Mouse (Mus musculus): ENCODE measurements at regions not wholly inside any gene's neighbourhood (a gene's known extent, or its start where the extent isn't known, plus 50 kb on each side); places are given as distances from the start of the nearest gene placed in this dataset.
A peak's percentile ranks its signal among the peaks of the same experiment; 100 is the strongest.

DNA sequence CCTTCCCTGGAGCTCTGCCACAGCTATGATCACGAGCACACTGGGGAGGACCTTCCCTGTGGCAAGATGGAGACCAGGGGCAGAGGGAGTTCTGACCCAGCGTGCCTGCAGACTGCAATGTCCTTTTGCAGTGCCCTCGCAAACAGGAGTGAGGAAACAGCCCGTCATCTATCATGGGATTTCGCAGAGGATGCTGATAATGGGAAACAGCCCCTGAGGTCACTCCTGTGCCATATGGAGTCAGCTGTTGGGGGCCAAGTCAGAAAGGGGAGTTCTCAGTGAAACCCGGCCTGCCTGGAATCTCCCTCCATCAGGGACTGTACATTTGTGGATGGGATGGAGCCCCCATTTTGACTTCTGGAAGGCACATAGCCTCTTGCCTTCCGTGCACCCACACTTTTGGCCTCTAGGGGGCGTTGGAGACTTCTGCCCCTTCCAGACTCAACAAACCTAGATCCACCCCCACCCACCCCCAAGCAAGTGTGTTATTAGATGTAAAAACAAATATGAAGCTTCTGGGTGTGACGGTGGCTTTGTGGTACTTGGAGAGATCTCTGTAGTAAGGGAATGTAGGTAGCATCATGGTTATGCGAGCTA lies 98.1 kb downstream of the Kdr start:
- DNase-seq (ENCODE audit: low read depth), result no peak
- TF ChIP-seq POLR2A (IDR thresholded peaks at IDR 0.05; ENCODE audit: borderline replicate concordance, extremely low read depth, insufficient read depth, insufficient read length, poor library complexity, severe bottlenecking) (no peak), CTCF (IDR thresholded peaks at IDR 0.05; ENCODE audit: borderline replicate concordance, extremely low read depth, insufficient read depth, insufficient read length) (0 out of 2 replicates have a peak, but pooled peaks have one; percentile 12)

DNA sequence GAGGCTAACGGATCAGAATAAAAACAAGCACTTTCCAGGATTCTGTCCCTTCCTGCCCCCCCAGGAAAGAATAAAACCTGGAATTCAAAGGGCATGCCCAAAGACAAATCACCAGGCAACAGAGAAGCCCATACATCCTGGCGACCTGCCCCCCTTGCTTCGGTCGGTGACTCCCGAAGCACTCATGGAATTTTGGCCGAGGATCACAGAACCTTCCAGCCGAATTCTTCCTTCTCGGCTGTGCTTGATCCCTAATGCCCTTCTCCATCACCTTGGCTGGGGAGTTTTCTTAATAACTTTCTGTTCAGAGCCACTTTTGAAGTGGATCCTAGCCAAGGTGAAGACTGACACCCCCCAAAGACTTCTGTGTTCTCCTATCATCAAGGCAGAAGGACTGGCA lies 99.9 kb downstream of the Kdr start:
- TF ChIP-seq CTCF (IDR thresholded peaks at IDR 0.05; ENCODE audit: borderline replicate concordance, extremely low read depth, insufficient read depth, insufficient read length) (no peak), POLR2A (IDR thresholded peaks at IDR 0.05; ENCODE audit: borderline replicate concordance, extremely low read depth, insufficient read depth, insufficient read length, poor library complexity, severe bottlenecking) (no peak)
- DNase-seq (ENCODE audit: low read depth), result peak; percentile 48

GRCm38 (mm10) chr5:75877609-75877971 lies 100.7 kb downstream of the Kdr start:
- DNase-seq (ENCODE audit: low read depth), result no peak
- no peak for TF ChIP-seq POLR2A (IDR thresholded peaks at IDR 0.05; ENCODE audit: borderline replicate concordance, extremely low read depth, insufficient read depth, insufficient read length, poor library complexity, severe bottlenecking)
- no peak for TF ChIP-seq CTCF (IDR thresholded peaks at IDR 0.05; ENCODE audit: borderline replicate concordance, extremely low read depth, insufficient read depth, insufficient read length)

GRCm38 (mm10) chr5:75876871-75877608 lies 101.2 kb downstream of the Kdr start:
- no peak for DNase-seq (ENCODE audit: low read depth)
- TF ChIP-seq POLR2A (IDR thresholded peaks at IDR 0.05; ENCODE audit: borderline replicate concordance, extremely low read depth, insufficient read depth, insufficient read length, poor library complexity, severe bottlenecking) (no peak), CTCF (IDR thresholded peaks at IDR 0.05; ENCODE audit: borderline replicate concordance, extremely low read depth, insufficient read depth, insufficient read length) (no peak)

DNA sequence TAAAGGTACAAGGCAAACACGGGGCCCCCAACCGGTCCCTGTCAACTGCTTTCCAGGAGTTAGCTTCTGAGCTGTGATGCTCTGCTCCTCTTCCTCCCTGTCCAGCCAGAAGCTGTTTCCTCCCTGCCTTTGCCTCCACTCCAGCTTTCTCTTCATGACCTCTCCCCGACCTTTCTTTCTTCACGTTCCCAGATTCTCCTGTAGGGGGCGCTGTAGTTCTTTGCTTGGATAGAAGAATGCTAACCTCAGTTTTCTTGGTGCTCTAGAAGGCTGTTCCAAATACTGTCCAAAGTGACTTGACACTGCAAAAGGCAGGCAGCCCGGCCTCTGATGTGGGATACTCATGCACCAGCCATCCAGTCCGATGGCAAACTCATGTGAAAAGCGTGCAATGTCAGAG lies 107.1 kb downstream of the Kdr start:
- peak; percentile 72 for DNase-seq (ENCODE audit: low read depth)
- no peak for TF ChIP-seq POLR2A (IDR thresholded peaks at IDR 0.05; ENCODE audit: borderline replicate concordance, extremely low read depth, insufficient read depth, insufficient read length, poor library complexity, severe bottlenecking)
- peak; percentile 71; the same call in 1 of the 2 replicates for TF ChIP-seq CTCF (IDR thresholded peaks at IDR 0.05; ENCODE audit: borderline replicate concordance, extremely low read depth, insufficient read depth, insufficient read length)

DNA sequence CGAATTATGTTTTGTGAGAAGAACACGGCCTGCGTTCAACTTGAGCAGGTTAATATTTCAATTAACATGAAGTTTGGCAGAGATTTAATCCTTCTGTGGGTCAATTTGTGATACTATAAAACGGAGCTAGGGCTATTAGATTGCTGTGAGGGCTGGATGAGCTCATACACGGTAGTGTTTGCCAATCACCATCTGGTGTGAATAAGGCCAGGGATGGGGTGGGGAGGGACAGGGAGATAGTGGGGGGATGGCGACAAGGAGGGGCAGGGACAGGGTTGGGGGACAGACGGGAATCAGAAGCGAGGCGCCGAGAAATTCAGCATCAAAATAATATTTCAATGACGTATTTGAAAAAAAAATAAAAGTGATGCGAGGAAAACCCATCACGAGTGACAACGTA lies 107.6 kb downstream of the Kdr start:
- TF ChIP-seq POLR2A (IDR thresholded peaks at IDR 0.05; ENCODE audit: borderline replicate concordance, extremely low read depth, insufficient read depth, insufficient read length, poor library complexity, severe bottlenecking) (no peak), CTCF (IDR thresholded peaks at IDR 0.05; ENCODE audit: borderline replicate concordance, extremely low read depth, insufficient read depth, insufficient read length) (no peak)

DNA sequence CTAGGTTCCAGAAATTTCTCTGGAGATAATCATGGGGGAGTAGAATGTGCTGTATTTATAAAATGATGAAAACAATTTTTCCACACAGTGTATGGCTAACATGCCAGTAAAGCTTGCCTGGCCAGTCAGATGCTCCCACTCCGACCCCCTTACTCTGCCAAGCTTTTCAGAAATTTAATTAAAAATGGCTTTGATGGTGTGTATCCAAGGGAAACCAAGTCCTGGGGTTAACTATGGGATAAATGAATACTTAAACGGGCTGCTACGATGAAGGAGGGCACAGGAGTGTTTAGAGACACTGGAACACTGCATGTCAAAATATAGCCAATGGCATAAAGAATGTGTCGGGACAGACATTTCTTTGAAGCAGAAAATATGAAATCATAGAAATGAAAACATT lies 108.7 kb downstream of the Kdr start:
- no peak for TF ChIP-seq CTCF (IDR thresholded peaks at IDR 0.05; ENCODE audit: borderline replicate concordance, extremely low read depth, insufficient read depth, insufficient read length)
- no peak for TF ChIP-seq POLR2A (IDR thresholded peaks at IDR 0.05; ENCODE audit: borderline replicate concordance, extremely low read depth, insufficient read depth, insufficient read length, poor library complexity, severe bottlenecking)
- DNase-seq (ENCODE audit: low read depth), result peak; percentile 61

More for the DNA sequence above, 107.6 kb downstream of the Kdr start:
- DNase-seq (ENCODE audit: low read depth), result peak; percentile 56

DNA sequence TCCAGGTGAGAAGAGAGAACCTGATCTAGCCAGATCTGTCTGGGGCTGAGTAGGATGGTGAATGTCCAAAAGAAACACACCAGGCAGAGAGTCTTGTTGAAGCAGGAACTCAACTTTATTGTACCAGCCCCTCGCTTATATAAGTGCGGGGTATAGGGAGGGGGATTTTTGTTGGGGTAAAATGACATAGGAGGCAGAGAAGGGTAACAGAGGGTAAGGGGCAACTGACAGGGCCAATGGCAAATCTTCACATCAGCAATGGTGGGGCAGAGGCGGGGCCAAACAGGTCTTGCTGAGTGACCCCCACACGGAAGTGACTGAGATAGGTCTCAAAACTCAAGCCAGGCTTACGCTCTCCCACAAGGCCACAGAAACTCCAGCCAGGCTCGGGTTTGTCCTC lies 113.2 kb downstream of the Kdr start:
- TF ChIP-seq CTCF (IDR thresholded peaks at IDR 0.05; ENCODE audit: borderline replicate concordance, extremely low read depth, insufficient read depth, insufficient read length) (no peak), POLR2A (IDR thresholded peaks at IDR 0.05; ENCODE audit: borderline replicate concordance, extremely low read depth, insufficient read depth, insufficient read length, poor library complexity, severe bottlenecking) (no peak)
- no peak for DNase-seq (ENCODE audit: low read depth)

- DNase-seq (ENCODE audit: low read depth), result no peak
- TF ChIP-seq CTCF (IDR thresholded peaks at IDR 0.05; ENCODE audit: borderline replicate concordance, extremely low read depth, insufficient read depth, insufficient read length), result no peak
- TF ChIP-seq POLR2A (IDR thresholded peaks at IDR 0.05; ENCODE audit: borderline replicate concordance, extremely low read depth, insufficient read depth, insufficient read length, poor library complexity, severe bottlenecking), result no peak
Measured at GRCm38 (mm10) chr5:75863358-75863757, 114.9 kb downstream of the Kdr start.

GRCm38 (mm10) chr5:75862630-75862991 lies 115.6 kb downstream of the Kdr start:
- TF ChIP-seq CTCF (IDR thresholded peaks at IDR 0.05; ENCODE audit: borderline replicate concordance, extremely low read depth, insufficient read depth, insufficient read length) (peak; percentile 82), POLR2A (IDR thresholded peaks at IDR 0.05; ENCODE audit: borderline replicate concordance, extremely low read depth, insufficient read depth, insufficient read length, poor library complexity, severe bottlenecking) (no peak)
- peak; percentile 87 for DNase-seq (ENCODE audit: low read depth)

DNA sequence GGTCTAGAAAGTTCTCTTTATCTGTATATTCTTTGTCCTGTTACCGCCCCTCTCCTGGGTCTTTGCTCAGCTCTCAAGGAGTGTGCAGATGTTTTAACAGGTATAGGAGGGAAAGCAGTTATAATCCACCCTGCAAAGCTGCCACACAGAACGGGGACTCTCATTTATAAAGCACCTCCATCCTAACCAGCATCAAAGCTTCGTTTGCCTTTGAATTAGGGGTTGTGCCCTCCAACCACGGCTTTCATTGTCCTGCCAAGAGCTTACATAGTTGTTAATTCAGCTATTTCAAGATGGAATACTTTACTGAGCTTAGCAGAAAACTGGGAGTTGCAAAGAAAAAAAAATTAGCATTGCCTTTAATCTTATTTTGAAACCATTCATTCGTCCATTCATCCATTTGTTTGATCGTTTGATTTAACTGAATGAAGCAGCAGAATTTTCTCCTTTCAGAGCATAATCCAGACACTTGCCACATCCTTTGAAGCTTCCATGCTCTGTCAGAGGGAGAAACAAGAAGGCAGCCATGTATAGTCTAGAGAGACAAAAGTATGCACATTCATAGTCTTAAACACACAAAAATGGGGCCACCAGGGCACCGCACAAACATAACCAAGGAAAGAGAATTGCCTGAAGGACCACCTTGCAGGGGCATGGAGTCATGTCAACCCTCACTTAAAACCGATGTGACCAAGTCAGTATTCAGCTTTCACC lies 116.2 kb downstream of the Kdr start:
- DNase-seq (ENCODE audit: low read depth), result peak; percentile 31
- TF ChIP-seq CTCF (IDR thresholded peaks at IDR 0.05; ENCODE audit: borderline replicate concordance, extremely low read depth, insufficient read depth, insufficient read length) (no peak), POLR2A (IDR thresholded peaks at IDR 0.05; ENCODE audit: borderline replicate concordance, extremely low read depth, insufficient read depth, insufficient read length, poor library complexity, severe bottlenecking) (no peak)

Measured in brain, embryonic 14.5 days (tissue).